Mouse (Mus musculus) cerebellum, postnatal 4 days (tissue): ENCODE measurements at regions not wholly inside any gene's neighbourhood (a gene's known extent, or its start where the extent isn't known, plus 50 kb on each side); places are given as distances from the start of the nearest gene placed in this dataset.
A peak's percentile ranks its signal among the peaks of the same experiment; 100 is the strongest.
"Not testable (repeated sequence)": the region's sequence is repeated elsewhere in the genome, so short reads cannot be mapped to it uniquely, and the experiment has no call there.

Source experiments
- DNase-seq, 2 experiments: peaks; one replicate each; pipeline ENCODE4 v3.0.0; 2022; ENCODE audit warnings: low spot score in 2 of 2, mixed read lengths in 1 of 2

DNA sequence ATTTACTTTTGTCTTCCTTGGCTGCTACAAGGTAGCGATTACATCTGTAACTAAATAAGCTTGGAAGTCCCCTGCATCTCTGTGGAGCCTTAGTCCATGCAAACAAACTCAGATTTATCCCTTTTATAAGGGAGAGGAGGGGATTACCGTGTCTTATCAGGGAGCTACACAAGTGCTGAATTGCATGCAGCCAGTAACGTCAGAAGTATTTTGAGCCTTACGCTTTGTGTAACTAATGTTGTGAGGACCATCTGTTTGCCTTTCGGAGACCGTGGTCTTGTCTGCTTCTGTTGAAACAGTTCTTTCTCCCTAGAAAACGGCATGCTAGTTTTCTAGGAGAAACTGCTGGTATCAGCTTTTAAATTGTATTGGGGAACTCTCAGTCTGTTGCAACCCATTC, 58.0 kb upstream of the Dmrta1 start:
- no peak for DNase-seq

DNA sequence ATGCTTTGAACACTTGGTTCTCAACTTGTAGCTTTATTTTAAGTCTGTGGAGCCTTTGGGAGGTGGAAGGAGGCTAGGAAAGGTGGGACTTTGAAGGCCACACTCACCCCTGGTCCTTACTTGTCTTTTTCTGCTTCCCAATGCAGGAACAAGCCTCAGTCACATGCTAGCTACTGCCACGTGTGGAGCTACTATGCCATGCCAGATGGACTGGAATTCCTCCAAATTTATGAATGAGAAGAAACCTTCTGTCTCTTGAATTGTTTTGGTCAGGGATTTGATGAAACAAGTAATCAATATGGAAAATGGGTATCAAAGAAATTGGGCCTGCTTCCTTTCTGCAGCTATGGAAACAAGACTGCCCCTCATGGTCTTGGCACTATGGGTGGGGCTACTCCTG, 74.5 kb upstream of the Dmrta1 start:
- DNase-seq, result no peak

GRCm38 (mm10) chr4:89575529-89575928, 103.7 kb upstream of the Dmrta1 start:
- peak; percentile 24 to 56 for DNase-seq

DNA sequence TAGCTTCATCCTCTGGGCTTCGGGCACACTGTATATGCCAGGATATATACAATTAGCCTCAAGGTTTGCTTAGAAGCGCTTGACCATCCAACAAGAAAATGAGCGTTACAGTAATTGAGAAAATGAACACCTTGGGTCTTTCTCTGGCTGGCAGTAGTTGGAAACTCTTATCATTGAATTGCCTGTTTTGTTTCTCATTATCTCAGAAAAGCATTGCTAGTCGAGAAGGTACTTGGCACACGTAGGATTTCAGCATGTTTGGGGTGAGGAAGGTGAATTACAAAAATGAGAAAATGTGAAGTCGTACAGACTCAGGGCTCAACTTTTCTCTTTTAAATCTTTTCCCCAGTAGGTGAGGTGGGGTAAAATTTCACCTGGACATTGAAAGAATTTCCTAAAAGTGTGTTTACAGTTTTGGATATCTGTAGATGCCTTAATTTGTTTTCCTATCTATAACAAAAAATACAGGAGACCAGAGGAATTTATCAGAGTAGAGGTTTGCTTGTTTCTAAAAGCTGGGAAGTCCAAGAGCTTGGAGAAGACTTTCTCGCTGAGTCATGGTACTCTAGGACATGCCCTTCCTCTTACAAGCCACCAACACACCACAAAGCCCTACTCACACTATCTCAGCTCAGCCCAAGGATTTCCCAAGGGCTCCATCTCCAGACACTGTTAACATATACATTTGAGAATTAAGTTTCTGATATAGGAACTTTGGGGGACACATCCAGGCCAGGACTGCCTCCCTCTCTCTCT, 124.3 kb upstream of the Dmrta1 start:
- DNase-seq, result no peak

DNA sequence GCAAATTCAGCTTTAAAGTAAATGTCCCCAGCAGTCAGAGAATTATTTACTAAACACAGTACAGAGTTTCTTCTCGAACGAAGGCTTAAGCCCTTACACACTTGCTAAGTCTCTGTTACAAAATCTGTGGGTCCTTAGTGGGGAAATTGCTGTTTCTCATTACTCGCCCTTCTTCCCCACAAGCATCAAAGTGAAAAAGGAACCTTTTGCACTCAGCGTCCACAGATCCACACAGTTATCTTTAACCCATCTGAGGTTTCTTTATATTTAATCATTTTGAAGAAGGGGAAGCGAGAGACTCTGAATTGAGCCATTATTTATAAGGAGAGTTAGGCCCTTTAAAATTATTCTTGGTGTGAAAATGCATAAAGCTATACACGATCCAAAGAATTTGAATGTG, 126.7 kb upstream of the Dmrta1 start:
- no peak for DNase-seq

GRCm38 (mm10) chr4:89550515-89550914, 128.7 kb upstream of the Dmrta1 start:
- DNase-seq, result no peak

- DNase-seq, result peak; percentile 25 to 53
These were observed 146.8 kb upstream of the Dmrta1 start for GRCm38 (mm10) chr4:89532462-89532861.

DNA sequence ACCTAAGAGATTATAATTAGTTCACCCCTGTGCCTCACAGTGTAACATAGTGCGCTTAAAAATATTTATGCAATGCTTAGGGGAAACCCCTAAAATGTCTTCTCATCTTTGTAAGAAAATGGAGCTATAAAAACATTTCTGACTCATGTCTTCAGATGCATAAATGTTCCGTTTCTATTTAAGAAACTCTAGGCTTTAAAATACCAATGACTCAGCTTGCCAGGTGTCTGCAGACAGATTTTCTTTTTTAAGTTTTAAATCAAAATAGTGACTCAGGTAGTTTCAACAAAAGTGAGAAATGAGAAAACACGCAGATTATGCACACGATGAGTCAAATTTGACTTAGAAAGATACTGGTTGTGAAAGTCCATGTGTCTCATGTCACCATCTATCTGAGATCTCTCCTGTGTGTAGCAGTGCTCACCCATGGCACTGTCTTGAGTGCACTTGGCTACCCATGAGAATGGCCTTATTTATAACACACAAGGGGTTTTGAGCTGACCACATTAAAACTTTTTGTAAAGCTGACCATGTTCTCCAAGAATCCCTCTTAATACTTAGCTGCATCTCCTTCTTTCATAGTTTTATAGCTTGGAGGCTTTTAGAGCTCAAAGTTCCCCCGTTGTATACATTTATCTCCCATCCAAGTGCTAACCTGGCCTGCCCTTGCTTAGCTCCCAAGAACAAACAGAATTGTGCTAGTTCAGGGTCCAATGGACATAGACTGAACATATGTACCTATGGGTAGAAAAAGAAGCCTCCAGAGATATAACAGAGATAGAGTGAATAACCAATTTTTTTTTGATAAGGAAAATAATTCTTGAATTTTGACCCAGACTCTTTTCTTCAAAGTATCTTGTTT, 149.0 kb upstream of the Dmrta1 start:
- no peak for DNase-seq

DNA sequence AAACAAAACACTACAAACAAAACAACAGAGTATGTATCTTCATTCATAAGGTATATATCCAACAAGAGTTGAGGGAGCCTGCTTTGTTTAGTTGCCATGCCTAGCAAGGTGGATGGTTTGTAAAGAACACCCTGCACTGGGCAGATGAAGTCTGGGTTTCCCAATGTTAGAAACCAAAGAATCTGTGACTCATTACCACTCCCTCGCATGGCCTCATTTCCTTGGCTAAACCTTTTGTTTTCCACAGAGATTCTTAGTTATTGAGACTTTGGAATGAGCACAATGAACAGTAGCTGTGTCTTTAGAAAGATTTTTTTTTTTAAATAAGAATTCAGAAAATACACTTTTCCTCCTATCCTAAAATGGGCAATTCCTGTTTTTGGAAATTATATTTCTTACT, 151.3 kb upstream of the Dmrta1 start:
- DNase-seq, result no peak

DNA sequence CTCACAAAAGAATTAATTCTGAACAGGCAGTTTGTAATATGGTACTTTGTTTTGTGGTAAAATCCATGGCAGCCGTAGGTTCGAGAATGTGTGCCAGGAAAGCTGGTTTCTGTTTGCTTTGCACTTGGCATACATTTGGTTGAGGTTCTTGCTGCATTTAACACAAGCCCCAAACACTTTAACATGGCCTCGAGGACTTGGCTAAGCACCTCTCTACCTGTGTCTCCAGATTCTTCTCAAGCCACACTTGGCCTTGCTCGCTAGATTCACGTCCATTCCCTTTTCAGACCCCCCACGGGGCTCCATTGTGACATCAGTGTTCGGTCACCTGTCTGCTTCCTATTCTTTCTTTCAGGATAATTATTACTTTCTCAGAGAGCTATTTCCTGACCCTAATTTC, 151.9 kb upstream of the Dmrta1 start:
- DNase-seq, result no peak

DNA sequence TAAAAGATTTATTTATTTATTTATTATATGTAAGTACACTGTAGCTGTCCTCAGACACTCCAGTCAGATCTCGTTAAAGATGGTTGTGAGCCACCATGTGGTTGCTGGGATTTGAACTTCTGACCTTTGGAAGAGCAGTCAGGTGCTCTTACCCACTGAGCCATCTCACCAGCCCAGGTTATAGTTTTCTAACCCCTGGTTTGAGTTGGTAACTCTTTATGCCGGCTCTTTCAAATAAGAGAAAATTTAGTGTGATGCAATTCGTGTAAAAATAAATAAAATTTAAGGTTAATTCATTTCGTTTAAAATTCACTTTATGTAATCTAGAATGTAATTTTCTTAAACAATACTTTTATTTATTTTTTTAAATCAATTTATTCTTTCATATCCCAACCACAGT, 153.7 kb upstream of the Dmrta1 start:
- DNase-seq, result not testable (repeated sequence)

- peak; percentile 29 to 55 for DNase-seq
These were observed 154.7 kb upstream of the Dmrta1 start for GRCm38 (mm10) chr4:89524260-89525200.

DNA sequence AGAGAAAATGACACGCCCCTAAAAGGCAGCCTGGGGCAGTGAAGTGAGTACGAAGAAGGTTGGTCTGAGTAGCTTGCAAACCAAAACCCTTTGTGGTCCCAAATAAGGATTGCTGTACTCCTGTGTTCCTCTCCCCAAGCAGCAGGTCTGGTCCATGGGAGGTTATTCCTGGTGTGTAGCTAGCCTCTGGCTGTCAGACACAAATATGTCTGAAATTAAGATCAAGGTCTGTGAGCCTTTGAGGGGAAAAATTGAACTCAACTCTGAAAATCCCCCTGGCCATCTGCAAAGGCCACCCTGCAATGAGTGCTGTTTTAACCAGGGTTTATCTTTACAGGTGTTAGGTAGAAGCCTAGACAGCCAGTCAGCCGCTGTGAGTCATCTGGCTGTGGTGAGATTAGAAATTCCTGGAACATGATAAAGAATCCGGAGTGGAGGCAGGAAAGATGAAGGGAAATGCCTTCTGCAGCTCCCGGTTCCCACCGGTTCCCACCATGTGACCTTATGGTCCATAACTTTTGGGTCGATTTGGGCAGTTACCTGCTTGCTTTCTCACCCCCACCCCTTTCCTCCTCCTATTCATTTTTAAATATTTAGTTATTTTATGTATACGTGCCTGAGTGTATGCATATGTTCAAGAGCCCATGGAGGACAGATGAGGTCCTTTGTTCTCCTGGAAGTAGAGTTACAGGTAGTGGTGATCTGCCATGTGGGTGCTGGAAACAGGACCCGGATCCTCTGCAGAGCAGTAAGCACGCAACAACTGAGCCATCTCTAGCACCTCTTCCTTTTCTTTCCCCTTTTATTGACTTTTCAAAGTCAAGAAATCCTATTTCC, 155.6 kb upstream of the Dmrta1 start:
- DNase-seq, result no peak

- no peak for DNase-seq
These were observed 161.2 kb upstream of the Dmrta1 start for GRCm38 (mm10) chr4:89518027-89518426.

DNA sequence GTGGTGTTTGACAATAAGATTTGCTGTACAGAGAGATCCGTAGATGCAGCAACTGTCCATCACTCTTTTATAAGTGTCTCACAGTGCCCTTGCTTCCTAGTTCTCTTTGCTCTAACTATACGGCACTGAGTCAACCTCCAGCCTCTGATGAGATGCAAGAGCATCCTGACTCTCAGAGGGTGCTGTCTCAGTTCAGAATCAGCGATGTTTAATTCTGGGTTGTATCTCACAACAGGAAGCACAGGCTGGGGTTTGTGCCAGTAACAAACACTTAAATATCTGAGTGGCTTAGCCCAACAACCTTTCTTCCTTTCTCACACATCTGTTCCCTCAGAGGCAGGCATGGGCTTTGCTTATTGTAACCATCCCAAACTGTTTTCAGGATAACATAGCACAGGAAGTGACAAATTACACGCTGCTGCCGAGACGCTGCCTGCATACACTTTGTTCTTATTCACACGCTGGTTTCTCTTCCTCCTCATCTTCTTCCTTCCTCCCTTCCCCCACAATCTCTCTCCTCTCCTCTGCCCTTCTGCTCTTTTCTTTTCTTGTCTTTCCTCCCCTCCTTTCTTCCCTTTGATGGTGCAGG, 163.3 kb upstream of the Dmrta1 start:
- no peak for DNase-seq

DNA sequence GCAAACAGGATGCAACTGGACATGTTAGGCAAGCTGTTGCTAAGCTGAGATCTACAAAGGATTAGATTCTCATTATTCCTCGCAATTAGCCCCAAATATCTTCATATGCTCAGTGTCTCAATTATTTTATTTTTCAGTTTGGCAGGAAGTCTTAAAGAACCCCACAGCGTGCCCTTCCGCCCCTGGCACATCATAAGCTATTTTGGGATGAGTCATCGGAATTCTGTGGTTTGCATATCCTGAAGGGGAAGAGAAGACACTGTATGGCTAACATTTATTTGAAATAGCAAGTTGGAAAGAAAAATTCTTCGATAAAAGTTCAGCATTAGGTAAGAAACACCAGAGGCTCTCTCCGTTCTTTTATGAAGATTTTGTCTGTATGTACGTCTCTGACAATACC, 164.3 kb upstream of the Dmrta1 start:
- DNase-seq, result no peak

DNA sequence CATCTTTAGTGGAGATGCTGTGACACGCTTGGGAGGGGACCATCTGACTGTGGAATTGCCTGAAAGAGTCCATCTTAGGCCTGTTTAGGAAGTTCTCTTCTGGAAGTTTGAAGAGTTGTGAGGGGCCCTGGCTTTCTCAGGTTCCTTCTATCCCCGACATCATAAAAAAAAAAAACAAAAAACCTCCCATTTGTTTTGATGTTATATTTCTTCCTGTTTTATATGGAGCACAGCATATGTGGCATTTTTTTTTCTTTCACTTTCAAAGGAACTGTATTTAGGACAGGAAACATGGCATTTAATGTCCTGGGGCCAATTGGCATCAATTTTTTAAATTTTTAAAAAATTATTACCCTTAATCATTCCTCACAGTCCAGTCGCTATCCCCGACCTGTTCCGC, 168.6 kb upstream of the Dmrta1 start:
- no peak for DNase-seq

DNA sequence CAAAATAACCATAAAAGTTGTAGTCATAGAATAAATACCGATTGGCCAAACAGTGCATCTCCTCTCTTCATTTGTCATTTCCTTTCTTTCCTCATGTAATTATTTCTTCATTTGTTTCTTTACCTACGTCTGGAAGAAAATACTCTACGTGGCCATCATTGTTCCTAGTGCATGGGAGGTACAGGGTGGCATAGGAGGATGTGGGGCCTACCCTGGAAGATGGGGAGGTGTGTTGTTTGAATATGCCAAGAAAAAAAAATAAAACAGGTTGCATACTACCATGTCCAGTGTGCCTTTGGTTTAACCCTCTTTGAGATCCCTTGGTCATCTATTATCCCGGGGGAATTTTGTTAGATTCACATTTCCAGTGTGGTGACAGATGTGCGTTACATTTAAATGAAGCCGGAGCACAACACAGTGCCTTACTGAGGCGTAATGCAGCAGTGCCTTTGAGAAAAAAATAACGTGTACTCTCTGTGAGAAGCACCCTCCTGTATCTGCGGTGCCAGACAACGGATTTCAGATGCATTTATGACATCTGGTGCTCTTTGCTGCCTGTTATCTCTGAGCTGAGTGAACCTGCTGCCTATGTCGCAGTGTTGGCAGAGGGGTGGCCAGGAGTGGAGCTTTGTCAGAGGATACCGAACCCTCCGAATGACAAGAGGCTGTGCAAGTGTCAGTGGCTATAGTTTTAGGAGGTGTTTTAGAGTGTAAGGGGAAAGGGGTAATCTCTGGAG, 169.4 kb upstream of the Dmrta1 start:
- no peak for DNase-seq

- DNase-seq, result no peak
These were observed 171.0 kb upstream of the Dmrta1 start for GRCm38 (mm10) chr4:89508103-89508763.
